14 mouse cellular contexts compared by ENCODE assay signal in the genomic region with DNA sequence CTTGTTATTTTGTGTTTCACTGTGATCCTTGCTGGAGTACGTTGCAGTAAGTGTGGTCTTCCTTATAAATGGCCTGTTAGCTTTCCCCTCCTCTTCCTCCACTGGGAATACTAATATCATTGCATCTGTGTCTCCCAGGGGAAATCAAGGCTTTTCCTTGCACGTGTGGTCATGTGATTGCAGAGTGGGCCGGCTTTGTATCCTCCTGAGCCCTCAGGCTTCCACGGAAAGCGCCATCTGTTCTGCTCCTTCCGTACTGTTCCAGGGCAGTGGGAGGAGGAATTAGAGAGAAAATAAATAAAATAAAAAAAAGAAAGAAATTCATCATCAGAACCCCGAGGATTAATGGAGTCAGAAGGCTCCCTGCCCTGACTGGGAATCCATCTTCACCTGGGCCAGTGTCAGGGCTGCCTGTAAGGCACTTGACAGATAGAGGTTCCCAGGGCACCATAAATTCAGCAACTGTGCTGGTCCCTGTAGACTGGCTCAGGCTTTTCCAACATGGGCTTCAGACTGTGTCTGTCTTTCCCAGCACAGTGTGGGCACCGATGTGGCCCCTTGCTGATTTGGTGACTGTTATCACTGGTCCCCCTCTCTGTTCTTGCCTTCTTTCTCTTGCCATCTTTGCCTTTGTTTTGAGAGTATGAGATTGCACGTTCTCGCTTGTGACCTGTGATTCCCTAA.
DNase-seq lines count a peak whose midpoint lies in the region; ATAC-seq and TF ChIP-seq lines count a peak whose summit lies in the region.
"Had no signal": no experiment of that assay in that cellular context is flagged by ENCODE, and none has a peak within 500 bp of the region (broad histone marks: within the 10 kb centered on the region; RNA-seq: fewer than 3 reads in every experiment).

No protein-coding gene starts in this region.

- no peaks in the 10 kb centered on the region for H3K9me3 ChIP-seq in embryonic facial prominence, embryonic 11.5 days (replicated peaks; ENCODE audit: control insufficient read depth, low read length)
- no peaks in the 10 kb centered on the region for H3K9me3 ChIP-seq in embryonic facial prominence, embryonic 10.5 days
- H3K9me3 ChIP-seq in forebrain, embryonic 15.5 days, result no peaks in the 10 kb centered on the region
- H3K9me3 ChIP-seq in limb, embryonic 14.5 days (ENCODE audit: control insufficient read depth, low read length), result no peaks in the 10 kb centered on the region
- H3K9me3 ChIP-seq: limb, embryonic 13.5 days had no signal

- no peak overlapping the region for H3K9ac ChIP-seq in embryonic facial prominence, embryonic 11.5 days (replicated peaks; ENCODE audit: low read length)
- no peak overlapping the region for H3K9ac ChIP-seq in forebrain, embryonic 15.5 days (replicated peaks)
- no peak overlapping the region for H3K9ac ChIP-seq in limb, embryonic 14.5 days (ENCODE audit: low read depth, low read length, severe bottlenecking)
- H3K9ac ChIP-seq: limb, embryonic 13.5 days; lung, embryonic 14.5 days had no signal

- WGBS in embryonic facial prominence, embryonic 11.5 days, result 64% methylated on average over 10 of the region's 10 CpGs
- 70% methylated on average over 10 of the region's 10 CpGs for WGBS in embryonic facial prominence, embryonic 10.5 days
- 60% methylated on average over 10 of the region's 10 CpGs for WGBS in forebrain, embryonic 15.5 days
- WGBS in limb, embryonic 14.5 days, result 64% methylated on average over 10 of the region's 10 CpGs

- no peak overlapping the region for H3K27ac ChIP-seq in embryonic facial prominence, embryonic 11.5 days (replicated peaks; ENCODE audit: low read depth, low read length)
- H3K27ac ChIP-seq in embryonic facial prominence, embryonic 10.5 days (replicated peaks), result no peak overlapping the region
- H3K27ac ChIP-seq in forebrain, embryonic 15.5 days (replicated peaks), result peak overlapping the region; percentile 37; the same call in 1 of the 2 replicates
- no peak overlapping the region for H3K27ac ChIP-seq in limb, embryonic 14.5 days (replicated peaks; ENCODE audit: low read depth, low read length)
- H3K27ac ChIP-seq: heart, adult 2 months; limb, embryonic 13.5 days had no signal

- H3K4me3 ChIP-seq in embryonic facial prominence, embryonic 11.5 days (ENCODE audit: low read depth, low read length), result no peak overlapping the region
- H3K4me3 ChIP-seq in embryonic facial prominence, embryonic 10.5 days, result no peak overlapping the region
- no peak overlapping the region for H3K4me3 ChIP-seq in forebrain, embryonic 15.5 days
- H3K4me3 ChIP-seq in limb, embryonic 14.5 days (replicated peaks; ENCODE audit: low read length), result no peak overlapping the region
- H3K4me3 ChIP-seq: heart, adult 2 months; limb, embryonic 13.5 days had no signal

- H3K27me3 ChIP-seq in embryonic facial prominence, embryonic 11.5 days (ENCODE audit: control insufficient read depth, insufficient read depth, low read length), result no peaks in the 10 kb centered on the region
- no peaks in the 10 kb centered on the region for H3K27me3 ChIP-seq in embryonic facial prominence, embryonic 10.5 days (replicated peaks; ENCODE audit: low read depth, poor library complexity, severe bottlenecking)
- H3K27me3 ChIP-seq in forebrain, embryonic 15.5 days, result no peaks in the 10 kb centered on the region
- no peaks in the 10 kb centered on the region for H3K27me3 ChIP-seq in limb, embryonic 14.5 days (ENCODE audit: control insufficient read depth, insufficient read depth, low read length)
- H3K27me3 ChIP-seq: limb, embryonic 13.5 days had no signal

- H3K4me1 ChIP-seq in embryonic facial prominence, embryonic 11.5 days (ENCODE audit: control insufficient read depth, insufficient read depth, low read length), result no peaks in the 10 kb centered on the region
- peaks cover 18% of the 10 kb centered on the region for H3K4me1 ChIP-seq in embryonic facial prominence, embryonic 10.5 days
- H3K4me1 ChIP-seq in forebrain, embryonic 15.5 days, result peaks cover 7% of the 10 kb centered on the region; the same call in 1 of the 2 replicates
- no peaks in the 10 kb centered on the region for H3K4me1 ChIP-seq in limb, embryonic 14.5 days (ENCODE audit: control insufficient read depth, insufficient read depth, low read length)

- TF ChIP-seq POLR2A in limb, embryonic 14.5 days (IDR thresholded peaks at IDR 0.05; ENCODE audit: borderline replicate concordance, extremely low read depth, insufficient read depth, insufficient read length), result no peak

- peak; percentile 70 for ATAC-seq in embryonic facial prominence, embryonic 11.5 days (replicated peaks; ENCODE audit: insufficient number of reproducible peaks, low FRiP score, low TSS enrichment, low read depth)
- peak; percentile 64 for ATAC-seq in forebrain, embryonic 15.5 days (replicated peaks)
- ATAC-seq in limb, embryonic 14.5 days (ENCODE audit: low FRiP score, low read depth), result 0 out of 2 replicates have a peak, but pooled peaks have one; percentile 26
- ATAC-seq: activated CD4-positive, CD25-positive, alpha-beta regulatory T cell, adult 4 months had no signal

- no peak overlapping the region for H3K4me2 ChIP-seq in embryonic facial prominence, embryonic 11.5 days (ENCODE audit: low read depth, low read length)
- H3K4me2 ChIP-seq in forebrain, embryonic 15.5 days (replicated peaks), result no peak overlapping the region
- H3K4me2 ChIP-seq in limb, embryonic 14.5 days (replicated peaks; ENCODE audit: low read depth, low read length, severe bottlenecking), result no peak overlapping the region
- H3K4me2 ChIP-seq: limb, embryonic 13.5 days; lung, embryonic 14.5 days had no signal

- DNase-seq in embryonic facial prominence, embryonic 11.5 days (ENCODE audit: low spot score), result no peak
- no peak for DNase-seq in embryonic facial prominence, embryonic 10.5 days (ENCODE audit: low spot score)
- DNase-seq in limb, embryonic 14.5 days (ENCODE audit: low spot score), result no peak
- peak; percentile 59 for DNase-seq in retina, embryonic 14.5 days (ENCODE audit: low spot score)
- no peak for DNase-seq in gastrocnemius, postnatal 4 days (ENCODE audit: low spot score in 2 of 2)
- no peak for DNase-seq in right cerebral cortex, postnatal 4 days
- no peak for DNase-seq in c-Kit-positive CD71-positive TER-119-positive erythroid progenitor cells, embryonic 14.5 days (ENCODE audit: low spot score)
- DNase-seq: heart, adult 2 months; kidney, adult 2 months; lung, embryonic 14.5 days; thymus, adult 2 months had no signal

- no peaks in the 10 kb centered on the region for H3K36me3 ChIP-seq in embryonic facial prominence, embryonic 11.5 days (replicated peaks; ENCODE audit: control insufficient read depth, insufficient read depth, low read depth, low read length)
- no peaks in the 10 kb centered on the region; the same call in 1 of the 2 replicates for H3K36me3 ChIP-seq in embryonic facial prominence, embryonic 10.5 days (replicated peaks)
- no peaks in the 10 kb centered on the region for H3K36me3 ChIP-seq in forebrain, embryonic 15.5 days
- H3K36me3 ChIP-seq in limb, embryonic 14.5 days (ENCODE audit: control insufficient read depth, insufficient read depth, low read length), result no peaks in the 10 kb centered on the region
